Mouse (Mus musculus) 416B (cell line): Measurements from ENCODE around the gene Gm20388.

Experiments
- DNase-seq: peaks from one replicate; pipeline ENCODE4 v3.0.0; 2011; ENCODE audit warnings: low read depth

The Gm20388 gene

GRCm38 (mm10) chr8:120566681-120567080, 656.0 kb downstream of the Gm20388 start:
- DNase-seq: no peak

GRCm38 (mm10) chr8:120567731-120568130, 657.1 kb downstream of the Gm20388 start:
- no peak for DNase-seq

GRCm38 (mm10) chr8:120568164-120568798, 657.6 kb downstream of the Gm20388 start:
- DNase-seq: no peak

- no peak for DNase-seq
Measured at GRCm38 (mm10) chr8:120569123-120569522, 658.5 kb downstream of the Gm20388 start.

- peak; percentile 67 for DNase-seq
Measured at GRCm38 (mm10) chr8:120569939-120570715, 659.5 kb downstream of the Gm20388 start.

GRCm38 (mm10) chr8:120571561-120571960, 660.9 kb downstream of the Gm20388 start:
- DNase-seq: no peak

- DNase-seq: no peak
Measured at GRCm38 (mm10) chr8:120572534-120572933, 661.9 kb downstream of the Gm20388 start.

GRCm38 (mm10) chr8:120573866-120574265, 663.2 kb downstream of the Gm20388 start:
- DNase-seq: no peak

GRCm38 (mm10) chr8:120574941-120575340, 664.3 kb downstream of the Gm20388 start:
- no peak for DNase-seq

- no peak for DNase-seq
Measured at GRCm38 (mm10) chr8:120575801-120576200, 665.2 kb downstream of the Gm20388 start.

- DNase-seq: no peak
Measured at GRCm38 (mm10) chr8:120577821-120578220, 667.2 kb downstream of the Gm20388 start.

GRCm38 (mm10) chr8:120580336-120581000, 669.8 kb downstream of the Gm20388 start:
- no peak for DNase-seq

- no peak for DNase-seq
Measured at GRCm38 (mm10) chr8:120581329-120581728, 670.7 kb downstream of the Gm20388 start.

GRCm38 (mm10) chr8:120581811-120582210, 671.2 kb downstream of the Gm20388 start:
- no peak for DNase-seq

GRCm38 (mm10) chr8:120585521-120585920, 674.9 kb downstream of the Gm20388 start:
- DNase-seq: no peak

GRCm38 (mm10) chr8:120588908-120589771, 678.5 kb downstream of the Gm20388 start, which contains the start of gene Gins2:
Gene Gins2, minus strand, starts transcription at chr8:120589304.
- peak; percentile 100 for DNase-seq

GRCm38 (mm10) chr8:120589921-120590320, 679.3 kb downstream of the Gm20388 start:
- DNase-seq: peak; percentile 35

- no peak for DNase-seq
Measured at GRCm38 (mm10) chr8:120591587-120592292, 681.1 kb downstream of the Gm20388 start.

- peak; percentile 37 for DNase-seq
Measured at GRCm38 (mm10) chr8:120594571-120594970, 683.9 kb downstream of the Gm20388 start.

- peak; percentile 71 for DNase-seq
Measured at GRCm38 (mm10) chr8:120595963-120596362, 685.3 kb downstream of the Gm20388 start.

- DNase-seq: no peak
Measured at GRCm38 (mm10) chr8:120598579-120598978, 687.9 kb downstream of the Gm20388 start.
